ENCODE assay signal across 20 mouse cellular contexts in the genomic region with DNA sequence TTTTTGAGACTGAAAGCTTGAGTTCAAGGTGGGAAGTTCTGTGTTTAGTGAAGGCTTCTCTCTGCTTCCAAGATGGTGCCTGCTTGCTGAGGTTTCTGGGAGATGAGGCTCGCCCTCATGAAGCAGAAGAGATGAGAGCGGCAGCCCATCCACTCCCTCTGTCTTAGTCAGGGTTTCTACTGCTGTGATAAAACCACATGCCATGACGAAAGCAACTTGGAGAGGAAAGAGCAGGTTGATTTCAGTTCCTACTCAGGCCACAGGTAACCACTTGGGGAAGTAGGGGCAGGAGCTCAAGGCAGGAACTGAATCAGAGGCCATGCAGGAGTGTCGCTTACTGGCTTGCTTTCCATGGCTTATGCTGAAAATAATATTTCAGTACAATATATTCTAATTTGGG. TPM values are rescaled to one million over a fixed set of nuclear protein-coding genes. Genes with fewer than 3 reads are reported as not detected.
DNase-seq lines count a peak whose midpoint lies in the region; ATAC-seq and TF ChIP-seq lines count a peak whose summit lies in the region.
"Not testable (repeated sequence)": the region's sequence is repeated elsewhere in the genome, so short reads cannot be mapped to it uniquely, and the experiment has no call there.
"Had no signal": no experiment of that assay in that cellular context is flagged by ENCODE, and none has a peak within 500 bp of the region (broad histone marks: within the 10 kb centered on the region; RNA-seq: fewer than 3 reads in every experiment).

No protein-coding gene starts in this region.

- not testable (repeated sequence) for TF ChIP-seq RAD21 in MEL (IDR thresholded peaks at IDR 0.05; ENCODE audit: low read depth, low read length)

- not testable (repeated sequence) for H3K9me3 ChIP-seq in MEL (replicated peaks; ENCODE audit: insufficient read depth, low read length)

- TF ChIP-seq EP300 in MEL (IDR thresholded peaks at IDR 0.05; ENCODE audit: low read depth in 1 of 2, low read length in 2 of 2) = not testable (repeated sequence)

- DNase-seq in A20 (ENCODE audit: low read depth, low spot score) (peak; percentile 53), MEL (ENCODE audit: low read depth, low spot score) (peak; percentile 6)
- peak; percentile 32 for DNase-seq in CD4-positive helper T cell, adult 2 months (ENCODE audit: low read depth, low spot score)
- peak; percentile 45 for DNase-seq in splenic B cell, adult 2 months (ENCODE audit: low read depth, low spot score)

- not testable (repeated sequence) for H3K36me3 ChIP-seq in MEL (ENCODE audit: control insufficient read depth in 1 of 2, insufficient read depth in 2 of 2, low read length in 2 of 2); splenic B cell, adult 2 months (ENCODE audit: control insufficient read depth, insufficient read depth, low read length, poor library complexity, severe bottlenecking)

- not testable (repeated sequence) for H3K4me3 ChIP-seq in MEL (ENCODE audit: control insufficient read depth in 1 of 2, insufficient read depth in 1 of 2, low read depth in 2 of 2, low read length in 2 of 2)

- not testable (repeated sequence) for TF ChIP-seq CTCF in MEL (IDR thresholded peaks at IDR 0.05 in 2 of 3, conservative IDR thresholded peaks at IDR 0.05 in 1 of 3; ENCODE audit: control insufficient read depth in 1 of 3, insufficient read depth in 1 of 3, low read depth in 2 of 3, low read length in 3 of 3, poor library complexity in 1 of 3, severe bottlenecking in 1 of 3)

- ATAC-seq in granulocyte monocyte progenitor cell, adult 5-6 weeks (replicated peaks; ENCODE audit: poor library complexity, severe bottlenecking) = peak; percentile 85
- peak; percentile 11 for ATAC-seq in inflammation-experienced regulatory T-cells, adult 6 months
- ATAC-seq in megakaryocyte progenitor cell, adult 5-6 weeks (replicated peaks; ENCODE audit: poor library complexity) = peak; percentile 74
- ATAC-seq in neutrophil, adult 5-6 weeks (ENCODE audit: extremely low read depth, insufficient number of reproducible peaks, low FRiP score, poor library complexity, severe bottlenecking) = peak; percentile 49; the same call in 1 of the 2 replicates

- not testable (repeated sequence) for H3K9ac ChIP-seq in MEL (ENCODE audit: control insufficient read depth, low read depth, low read length, poor library complexity, severe bottlenecking)

- H3K27me3 ChIP-seq in MEL (ENCODE audit: control insufficient read depth in 1 of 2, insufficient read depth in 2 of 2, low read length in 2 of 2); splenic B cell, adult 2 months (ENCODE audit: control insufficient read depth, insufficient read depth, low read length, poor library complexity, severe bottlenecking): not testable (repeated sequence)

- not testable (repeated sequence) for H3K79me2 ChIP-seq in MEL (ENCODE audit: control insufficient read depth, insufficient read depth, low read length, poor library complexity)

- not testable (repeated sequence) for TF ChIP-seq POLR2A in MEL (IDR thresholded peaks at IDR 0.05; ENCODE audit: control insufficient read depth in 1 of 2, insufficient read depth in 1 of 2, low read depth in 1 of 2, low read length in 2 of 2, poor library complexity in 1 of 2)

- not testable (repeated sequence) for H3K27ac ChIP-seq in MEL (ENCODE audit: control insufficient read depth, low read depth, low read length)

- not testable (repeated sequence) for H3K4me1 ChIP-seq in MEL (ENCODE audit: control insufficient read depth in 1 of 2, insufficient read depth in 2 of 2, low read length in 2 of 2)

RNA-seq across cellular contexts. Expression of gene Serpinb1a, which starts 17.2 kb away (rescaled TPM):
- 2.7 and 3.6 TPM in 2 replicates for total RNA-seq in MEL (2012; rRNA removed)
- 1 to 10 TPM in 1 of 2 experiments, not detected in 1; 6.8 TPM for polyA plus RNA-seq in MEL (2012; ENCODE audit: insufficient read depth in 1 of 2, insufficient read length in 2 of 2, low read depth in 1 of 2, low replicate concordance in 2 of 2, missing spikeins in 1 of 2)
- 232 and 310 TPM in 2 replicates for total RNA-seq in granulocyte monocyte progenitor cell, adult 5-6 weeks (2014; fragmentation: Nextera tagmentation)
- total RNA-seq in granulocyte monocyte progenitor cell, adult 5-6 weeks (2017) = 511 and 544 TPM in 2 replicates
- 10 to 100 TPM; 10.1 to 86.4 (median 28.2) TPM for polyA plus RNA-seq in inflammation-experienced regulatory T-cells, adult 6 months (2017; shearing (Covaris generic))
- 432 and 510 TPM in 2 replicates for total RNA-seq in megakaryocyte progenitor cell, adult 5-6 weeks (2015)
- 500 and 560 TPM in 2 replicates for total RNA-seq in megakaryocyte progenitor cell, adult 5-6 weeks (2017)
- total RNA-seq in neutrophil, adult 5-6 weeks (2017) = 330 and 346 TPM in 2 replicates
- polyA plus RNA-seq: G1E had no signal

RNA-seq across cellular contexts. Expression of gene Serpinb1c, which starts 29.8 kb away (rescaled TPM):
- total RNA-seq in MEL (2012; rRNA removed) = not detected in 2 replicates
- not detected for polyA plus RNA-seq in MEL (2012; ENCODE audit: insufficient read depth in 1 of 2, insufficient read length in 2 of 2, low read depth in 1 of 2, low replicate concordance in 2 of 2, missing spikeins in 1 of 2)
- not detected in 2 replicates for total RNA-seq in granulocyte monocyte progenitor cell, adult 5-6 weeks (2014; fragmentation: Nextera tagmentation)
- total RNA-seq in granulocyte monocyte progenitor cell, adult 5-6 weeks (2017) = not detected in 2 replicates
- polyA plus RNA-seq in inflammation-experienced regulatory T-cells, adult 6 months (2017; shearing (Covaris generic)) = not detected
- total RNA-seq in megakaryocyte progenitor cell, adult 5-6 weeks (2015) = not detected in 2 replicates
- not detected in 2 replicates for total RNA-seq in megakaryocyte progenitor cell, adult 5-6 weeks (2017)
- 0.61 TPM in 1 of 2 replicates, not detected in the other for total RNA-seq in neutrophil, adult 5-6 weeks (2017)
- total RNA-seq: adrenal gland, adult 2 months; adrenal gland, postnatal 25 days; forebrain, postnatal 0 days; G1E had no signal
- polyA plus RNA-seq: adrenal gland, adult 2 months; brain, embryonic 14.5 days; cortical plate, adult 2 months; embryonic facial prominence, embryonic 10.5 days; embryonic facial prominence, embryonic 12.5 days; embryonic facial prominence, embryonic 14.5 days; forebrain, embryonic 11.5 days; forebrain, embryonic 13.5 days; forebrain, embryonic 15.5 days; forebrain, postnatal 0 days; G1E had no signal

Comparison
In these comparisons a context has a peak if more than half of its experiments do, and no peak if none do; other contexts are left out.
1. ATAC-seq: peak in every context shown above with its lines; median percentile 85 in granulocyte monocyte progenitor cell, adult 5-6 weeks; 74 in megakaryocyte progenitor cell, adult 5-6 weeks; 49 in neutrophil, adult 5-6 weeks; 11 in inflammation-experienced regulatory T-cells, adult 6 months.
2. RNA of gene Serpinb1a, which starts 17.2 kb away (total RNA-seq): 432 to 560 TPM in megakaryocyte progenitor cell, adult 5-6 weeks, 232 to 544 TPM in granulocyte monocyte progenitor cell, adult 5-6 weeks and 330 to 346 TPM in neutrophil, adult 5-6 weeks; 2.7 to 3.6 TPM in MEL; every median in the first group is over 10 times any median in the second.
3. Peak in every context shown above with its lines, with median percentiles within 50 percentile points of each other: DNase-seq.